Mouse (Mus musculus) heart, embryonic 13.5 days (tissue): ENCODE measurements at regions not wholly inside any gene's neighbourhood (a gene's known extent, or its start where the extent isn't known, plus 50 kb on each side); places are given as distances from the start of the nearest gene placed in this dataset.

Source experiments
- ATAC-seq: fragments of 200-750 bp; cut with Nextera tagmentation; 2 replicates; pipeline ENCODE4 v1.8.0; 2017; ENCODE audit warnings: moderate TSS enrichment; ENCODE audit not compliant: insufficient number of reproducible peaks, low FRiP score, low TSS enrichment; ENCODE audit errors: extremely low read depth
- H3K27ac ChIP-seq: fragments of 300-500 bp; sonication (generic); replicated peaks from 2 replicates; pipeline ENCODE4 v1.5.1; 2015; ENCODE audit warnings: moderate library complexity, mild to moderate bottlenecking, inconsistent platforms
- H3K27me3 ChIP-seq: fragments of 300-500 bp; sonication (generic); replicated peaks from 2 replicates; pipeline ENCODE4 v1.6.1; 2015; ENCODE audit warnings: mild to moderate bottlenecking, inconsistent platforms
- H3K36me3 ChIP-seq: fragments of 300-500 bp; sonication (generic); 2 replicates; pipeline ENCODE4 v1.6.1; 2015; ENCODE audit warnings: mild to moderate bottlenecking, inconsistent platforms
- H3K4me1 ChIP-seq: fragments of 300-500 bp; sonication (generic); 2 replicates; pipeline ENCODE4 v1.6.1; 2015; ENCODE audit warnings: inconsistent platforms
- H3K4me2 ChIP-seq: fragments of 300-500 bp; sonication (generic); 2 replicates; pipeline ENCODE4 v1.6.1; 2015; ENCODE audit warnings: inconsistent platforms, mild to moderate bottlenecking, moderate library complexity
- H3K4me3 ChIP-seq: fragments of 300-500 bp; sonication (generic); 2 replicates; pipeline ENCODE4 v1.5.1; 2015; ENCODE audit warnings: moderate library complexity, mild to moderate bottlenecking, inconsistent platforms
- H3K9ac ChIP-seq: fragments of 300-500 bp; sonication (generic); 2 replicates; pipeline ENCODE4 v1.6.1; 2015; ENCODE audit warnings: inconsistent platforms, mild to moderate bottlenecking, moderate library complexity
- H3K9me3 ChIP-seq: fragments of 300-500 bp; sonication (generic); 2 replicates; pipeline ENCODE4 v1.6.1; 2016; ENCODE audit warnings: inconsistent platforms
- WGBS: fragments of 180-500 bp; shearing (Covaris S2); methylation state at CpG from one replicate; pipeline ENCODE4 v1.1.7; 2015; ENCODE audit warnings: mixed read lengths; 5-methylcytosine and 5-hydroxymethylcytosine counted together

DNA sequence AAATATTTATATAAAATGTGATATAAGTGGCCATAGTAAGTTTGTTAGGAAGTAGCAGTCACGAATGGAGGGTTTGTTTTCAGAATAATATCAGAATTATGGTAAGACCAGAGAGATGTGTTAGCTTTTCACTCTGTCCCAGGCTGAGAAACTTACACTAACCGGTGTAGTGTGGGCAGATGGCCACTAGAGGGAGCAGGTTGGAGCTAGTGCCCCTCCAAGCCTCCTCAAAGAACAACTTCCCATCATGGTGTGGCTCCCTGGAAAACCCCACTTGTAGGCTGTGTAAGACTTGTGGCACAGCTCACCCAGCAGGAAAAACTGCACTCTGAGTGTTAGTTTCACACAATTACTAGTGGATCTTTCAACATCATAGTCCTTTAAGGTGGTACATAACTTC lies 328.0 kb downstream of the Cdh26 start:
- Histone ChIP-seq H3K4me1 (no peaks in the 10 kb centered on the region), H3K36me3 (no peaks in the 10 kb centered on the region), H3K27me3 (0 out of 2 replicates have a peak, but pooled peaks cover 4% of the 10 kb centered on the region), H3K27ac (no peak overlapping the region), H3K4me3 (no peak overlapping the region), H3K9me3 (no peaks in the 10 kb centered on the region), H3K9ac (no peak overlapping the region), H3K4me2 (no peak overlapping the region)
- ATAC-seq, result no peak
- WGBS, result 8% methylated on average over 2 of the region's 2 CpGs

DNA sequence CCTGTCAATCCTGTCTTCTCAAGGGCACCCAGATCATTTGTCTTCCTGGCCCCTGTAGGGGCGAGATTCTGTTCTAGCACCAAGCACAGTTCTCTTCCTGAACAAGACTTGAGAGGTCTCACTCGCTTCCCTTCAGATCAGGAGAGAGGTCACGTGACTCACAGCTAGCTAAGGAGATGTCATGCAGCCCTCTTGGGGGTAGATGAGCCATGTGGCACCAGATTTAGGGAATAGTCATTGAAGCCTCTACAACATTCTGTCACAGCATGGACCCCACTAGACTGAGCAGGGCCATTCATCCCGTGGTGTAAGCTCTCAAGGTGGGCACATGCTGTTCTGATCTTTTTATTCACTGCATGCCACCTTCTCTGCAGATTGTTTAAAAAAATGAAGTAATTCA lies 338.2 kb downstream of the Cdh26 start:
- H3K4me3 ChIP-seq, result no peak overlapping the region
- peaks cover 10% of the 10 kb centered on the region for H3K4me1 ChIP-seq
- no peaks in the 10 kb centered on the region for H3K27me3 ChIP-seq
- 61% methylated on average over 4 of the region's 4 CpGs for WGBS
- no peak overlapping the region for H3K9ac ChIP-seq
- no peaks in the 10 kb centered on the region for H3K9me3 ChIP-seq
- ATAC-seq, result no peak
- no peak overlapping the region for H3K4me2 ChIP-seq
- no peaks in the 10 kb centered on the region for H3K36me3 ChIP-seq
- H3K27ac ChIP-seq, result no peak overlapping the region

- 76% methylated on average over 4 of the region's 4 CpGs for WGBS
- Histone ChIP-seq H3K27me3 (no peaks in the 10 kb centered on the region), H3K9ac (no peak overlapping the region), H3K9me3 (no peaks in the 10 kb centered on the region), H3K27ac (no peak overlapping the region), H3K4me3 (no peak overlapping the region), H3K36me3 (no peaks in the 10 kb centered on the region), H3K4me2 (no peak overlapping the region), H3K4me1 (peaks cover 10% of the 10 kb centered on the region)
- no peak for ATAC-seq
Measured at GRCm38 (mm10) chr2:178769001-178769400, 338.7 kb downstream of the Cdh26 start.

GRCm38 (mm10) chr2:178771435-178771834 lies 341.1 kb downstream of the Cdh26 start:
- Histone ChIP-seq H3K36me3 (no peaks in the 10 kb centered on the region), H3K9ac (no peak overlapping the region), H3K4me2 (no peak overlapping the region), H3K4me1 (peaks cover 10% of the 10 kb centered on the region), H3K27ac (no peak overlapping the region), H3K27me3 (no peaks in the 10 kb centered on the region), H3K4me3 (no peak overlapping the region), H3K9me3 (no peaks in the 10 kb centered on the region)
- no peak for ATAC-seq
- WGBS, result 42% methylated on average over 1 of the region's 1 CpGs

DNA sequence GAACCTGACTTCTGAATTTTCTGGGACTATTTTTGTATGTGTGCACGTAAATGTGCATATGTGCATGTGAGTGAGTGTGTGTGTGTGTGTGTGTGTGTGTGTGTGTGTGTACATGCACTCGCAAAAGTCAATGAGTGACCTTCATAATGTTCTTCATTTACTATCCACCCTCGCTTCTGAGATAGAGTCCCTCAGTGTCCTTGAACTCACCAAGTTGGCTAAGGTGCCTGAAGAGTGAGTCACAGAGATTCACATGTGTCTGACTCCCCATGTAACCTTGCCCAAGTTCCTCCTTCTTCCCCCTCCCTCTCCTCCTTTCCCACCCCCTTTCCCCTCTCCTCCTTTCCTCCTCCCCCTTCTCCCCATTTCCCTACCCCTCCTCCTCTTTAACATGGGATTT lies 341.6 kb downstream of the Cdh26 start:
- 62% methylated on average over 3 of the region's 3 CpGs for WGBS
- no peaks in the 10 kb centered on the region for H3K9me3 ChIP-seq
- H3K27ac ChIP-seq, result no peak overlapping the region
- H3K9ac ChIP-seq, result no peak overlapping the region
- no peak overlapping the region for H3K4me2 ChIP-seq
- no peaks in the 10 kb centered on the region for H3K36me3 ChIP-seq
- peaks cover 10% of the 10 kb centered on the region for H3K4me1 ChIP-seq
- H3K4me3 ChIP-seq, result no peak overlapping the region
- H3K27me3 ChIP-seq, result no peaks in the 10 kb centered on the region
- no peak for ATAC-seq

GRCm38 (mm10) chr2:178784822-178785589 lies 354.7 kb downstream of the Cdh26 start:
- Histone ChIP-seq H3K4me2 (peak overlapping the region; percentile 26; the same call in 1 of the 2 replicates), H3K27ac (peak overlapping the region; percentile 66), H3K4me1 (peaks cover 25% of the 10 kb centered on the region), H3K27me3 (no peaks in the 10 kb centered on the region), H3K9me3 (no peaks in the 10 kb centered on the region), H3K9ac (0 out of 2 replicates have a peak overlapping the region, but pooled peaks have one; percentile 50), H3K36me3 (no peaks in the 10 kb centered on the region), H3K4me3 (no peak overlapping the region)
- no peak for ATAC-seq
- 55% methylated on average over 25 of the region's 25 CpGs for WGBS

- Histone ChIP-seq H3K9ac (0 out of 2 replicates have a peak overlapping the region, but pooled peaks have one; percentile 50), H3K36me3 (no peaks in the 10 kb centered on the region), H3K9me3 (no peaks in the 10 kb centered on the region), H3K4me3 (no peak overlapping the region), H3K27ac (peak overlapping the region; percentile 66), H3K4me2 (peak overlapping the region; percentile 26; the same call in 1 of the 2 replicates), H3K27me3 (no peaks in the 10 kb centered on the region), H3K4me1 (peaks cover 25% of the 10 kb centered on the region)
- WGBS, result 14% methylated on average over 6 of the region's 6 CpGs
- ATAC-seq, result no peak
Measured at GRCm38 (mm10) chr2:178785843-178786242, 355.5 kb downstream of the Cdh26 start.

- no peak for ATAC-seq
- Histone ChIP-seq H3K9ac (no peak overlapping the region), H3K4me2 (no peak overlapping the region), H3K27ac (no peak overlapping the region), H3K27me3 (no peaks in the 10 kb centered on the region), H3K9me3 (no peaks in the 10 kb centered on the region; the same call in 1 of the 2 replicates), H3K4me3 (no peak overlapping the region), H3K36me3 (no peaks in the 10 kb centered on the region), H3K4me1 (no peaks in the 10 kb centered on the region)
- 59% methylated on average over 3 of the region's 3 CpGs for WGBS
Measured at GRCm38 (mm10) chr2:178795841-178796240, 365.5 kb downstream of the Cdh26 start.

GRCm38 (mm10) chr2:178801464-178801863 lies 371.1 kb downstream of the Cdh26 start:
- H3K4me1 ChIP-seq, result peaks cover 28% of the 10 kb centered on the region
- no peak for ATAC-seq
- no peak overlapping the region for H3K4me3 ChIP-seq
- H3K36me3 ChIP-seq, result no peaks in the 10 kb centered on the region
- no peak overlapping the region for H3K4me2 ChIP-seq
- 46% methylated on average over 12 of the region's 12 CpGs for WGBS
- no peaks in the 10 kb centered on the region; the same call in 1 of the 2 replicates for H3K9me3 ChIP-seq
- no peaks in the 10 kb centered on the region for H3K27me3 ChIP-seq
- H3K27ac ChIP-seq, result no peak overlapping the region
- H3K9ac ChIP-seq, result no peak overlapping the region

GRCm38 (mm10) chr2:178805283-178805682 lies 375.0 kb downstream of the Cdh26 start:
- Histone ChIP-seq H3K27me3 (no peaks in the 10 kb centered on the region), H3K36me3 (no peaks in the 10 kb centered on the region), H3K9ac (no peak overlapping the region), H3K4me2 (peak overlapping the region; percentile 24), H3K4me1 (peaks cover 55% of the 10 kb centered on the region), H3K4me3 (no peak overlapping the region), H3K27ac (peak overlapping the region; percentile 78), H3K9me3 (no peaks in the 10 kb centered on the region)
- WGBS, result 12% methylated on average over 8 of the region's 8 CpGs
- ATAC-seq, result peak; percentile 74; the same call in 1 of the 2 replicates

DNA sequence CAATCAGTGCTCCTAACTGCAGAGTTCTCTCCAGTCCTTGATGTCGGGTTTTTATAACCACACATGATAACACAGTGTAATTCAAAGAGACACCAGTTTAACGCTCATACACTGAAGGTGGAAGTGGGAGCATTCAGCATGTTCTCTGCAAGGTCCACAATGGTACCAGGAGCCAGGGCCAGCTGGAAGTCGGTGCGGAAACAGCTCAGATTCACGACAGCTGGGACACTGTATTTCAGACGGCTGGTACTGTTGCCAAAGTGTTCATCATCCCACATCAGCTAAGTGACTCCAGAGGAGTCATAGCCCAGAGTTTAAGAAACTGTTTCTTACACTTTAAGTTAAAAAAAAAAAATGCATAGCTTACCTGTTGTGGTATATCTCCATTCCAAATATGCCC lies 391.2 kb downstream of the Cdh26 start:
- Histone ChIP-seq H3K4me3 (no peak overlapping the region), H3K4me2 (no peak overlapping the region), H3K9ac (no peak overlapping the region), H3K27me3 (no peaks in the 10 kb centered on the region), H3K4me1 (no peaks in the 10 kb centered on the region), H3K36me3 (no peaks in the 10 kb centered on the region), H3K9me3 (0 out of 2 replicates have a peak, but pooled peaks cover 3% of the 10 kb centered on the region), H3K27ac (no peak overlapping the region)
- no peak for ATAC-seq
- 73% methylated on average over 6 of the region's 6 CpGs for WGBS

DNA sequence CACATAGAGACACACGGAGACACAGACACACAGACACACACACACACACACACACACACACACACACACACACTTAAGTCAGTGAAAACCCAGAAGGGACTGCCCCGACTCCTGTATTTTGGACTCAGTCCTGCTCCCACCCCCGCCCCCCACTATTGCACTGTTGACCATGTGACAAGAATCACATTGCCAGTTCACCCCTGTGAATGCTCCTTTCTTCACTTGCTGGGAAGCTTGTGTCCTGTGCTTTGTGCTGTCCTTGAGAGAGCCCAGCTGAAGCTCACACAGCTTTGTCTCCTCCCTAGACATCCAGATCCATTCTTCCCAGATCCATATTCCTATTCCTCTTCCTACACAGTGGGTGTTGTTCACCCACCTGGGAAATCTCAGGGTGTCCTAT lies 400.0 kb downstream of the Cdh26 start:
- Histone ChIP-seq H3K4me1 (peaks cover 16% of the 10 kb centered on the region; the same call in 1 of the 2 replicates), H3K27ac (no peak overlapping the region), H3K9ac (no peak overlapping the region), H3K4me2 (no peak overlapping the region), H3K27me3 (no peaks in the 10 kb centered on the region), H3K9me3 (0 out of 2 replicates have a peak, but pooled peaks cover 1% of the 10 kb centered on the region), H3K36me3 (no peaks in the 10 kb centered on the region), H3K4me3 (no peak overlapping the region)
- WGBS, result 71% methylated on average over 3 of the region's 3 CpGs
- ATAC-seq, result no peak
